Mouse (Mus musculus) CH12.LX (cell line): Measurements from ENCODE around the gene Espl1. TPM values are rescaled to one million over a fixed set of nuclear protein-coding genes. Genes with fewer than 3 reads are reported as not detected.

Experiments used
- DNase-seq: peaks from one replicate; pipeline ENCODE4 v3.0.0-alpha.2; 2013; ENCODE audit errors: extremely low read depth
- H3K27ac ChIP-seq: 2 replicates; pipeline ENCODE4 v1.5.1; 2012; ENCODE audit warnings: low read depth, mild to moderate bottlenecking, control low read depth, moderate library complexity; ENCODE audit not compliant: insufficient read depth
- H3K27me3 ChIP-seq: replicated peaks from 2 replicates; pipeline ENCODE3; 2012; ENCODE audit warnings: inconsistent platforms
- H3K36me3 ChIP-seq, 2 experiments: replicated peaks in 1 of 2; 2 replicates each; pipeline versions ENCODE3 to v1.6.1; 2012; ENCODE audit warnings: inconsistent platforms in 1 of 2, low read length in 1 of 2, mild to moderate bottlenecking in 1 of 2, mixed read lengths in 1 of 2, moderate library complexity in 1 of 2; ENCODE audit not compliant: control insufficient read depth in 1 of 2, insufficient read depth in 1 of 2
- H3K4me1 ChIP-seq, 2 experiments: 2 replicates each; pipeline ENCODE4 v1.6.1; 2012; ENCODE audit warnings: inconsistent platforms in 1 of 2, moderate library complexity in 1 of 2; ENCODE audit not compliant: insufficient read depth in 2 of 2, control insufficient read depth in 1 of 2
- H3K4me2 ChIP-seq: 2 replicates; pipeline ENCODE4 v1.6.1; 2012; ENCODE audit warnings: low read depth, mild to moderate bottlenecking, control low read depth; ENCODE audit not compliant: poor library complexity, insufficient read depth, severe bottlenecking
- H3K4me3 ChIP-seq, 3 experiments: fragments of 150-350 bp in 1 of 3; sonication (generic) in 1 of 3; replicated peaks in 1 of 3; 2 replicates each; pipeline versions ENCODE3 to v1.5.1; 2011 to 2012; ENCODE audit warnings: low read depth in 2 of 3, low read length in 2 of 3, mild to moderate bottlenecking in 2 of 3, moderate library complexity in 2 of 3, control low read depth in 1 of 3, improper control_type of control experiment in 1 of 3, inconsistent platforms in 1 of 3, mixed read lengths in 1 of 3; ENCODE audit not compliant: poor library complexity in 1 of 3
- H3K79me2 ChIP-seq: replicated peaks from 2 replicates; pipeline ENCODE4 v1.6.1; 2012; ENCODE audit warnings: mild to moderate bottlenecking, moderate library complexity; ENCODE audit not compliant: control insufficient read depth, poor library complexity, insufficient read depth, severe bottlenecking; ENCODE audit errors: extremely low read depth
- H3K9ac ChIP-seq: 2 replicates; pipeline ENCODE4 v1.6.1; 2012; ENCODE audit warnings: low read depth, mild to moderate bottlenecking, control low read depth, moderate library complexity; ENCODE audit not compliant: insufficient read depth
- H3K9me3 ChIP-seq: replicated peaks from 2 replicates; pipeline ENCODE3; 2012; ENCODE audit warnings: low read length, inconsistent platforms, mixed read lengths
- BHLHE40 ChIP-seq: IDR thresholded peaks from 2 replicates; pipeline ENCODE4 v1.6.1; 2011; ENCODE audit warnings: mild to moderate bottlenecking, low read depth, low read length, improper control_type of control experiment
- CHD1 ChIP-seq: IDR thresholded peaks from 2 replicates; pipeline ENCODE4 v1.6.1; 2012; ENCODE audit warnings: low read depth, low read length, improper control_type of control experiment, inconsistent platforms
- CHD2 ChIP-seq: IDR thresholded peaks from 2 replicates; pipeline ENCODE4 v1.6.1; 2011; ENCODE audit warnings: low read length, improper control_type of control experiment
- EP300 ChIP-seq: IDR thresholded peaks from 2 replicates; pipeline ENCODE4 v1.6.1; 2011; ENCODE audit warnings: low read length, improper control_type of control experiment
- GABPA ChIP-seq: IDR thresholded peaks from 2 replicates; pipeline ENCODE4 v1.6.1; 2012; ENCODE audit warnings: low read depth, low read length, improper control_type of control experiment, inconsistent platforms; ENCODE audit not compliant: insufficient replicate concordance
- HCFC1 ChIP-seq: IDR thresholded peaks from 2 replicates; pipeline ENCODE4 v1.6.1; 2012; ENCODE audit warnings: low read depth, mild to moderate bottlenecking, inconsistent platforms, low read length, improper control_type of control experiment
- JUND ChIP-seq: conservative IDR thresholded peaks from 2 replicates; pipeline ENCODE4 v1.6.1; 2011; ENCODE audit warnings: low read depth, low read length, improper control_type of control experiment
- MAFK ChIP-seq: IDR thresholded peaks from 2 replicates; pipeline ENCODE4 v1.6.1; 2011; ENCODE audit warnings: low read length, improper control_type of control experiment; ENCODE audit not compliant: insufficient replicate concordance
- MAZ ChIP-seq: IDR thresholded peaks from 2 replicates; pipeline ENCODE4 v1.6.1; 2012; ENCODE audit warnings: low read depth, mild to moderate bottlenecking, inconsistent platforms, low read length, improper control_type of control experiment, moderate library complexity
- MEF2A ChIP-seq: IDR thresholded peaks from 2 replicates; pipeline ENCODE4 v1.6.1; 2014; ENCODE audit warnings: low read depth, mild to moderate bottlenecking, inconsistent platforms, low read length, improper control_type of control experiment, borderline replicate concordance
- NELFE ChIP-seq: IDR thresholded peaks from 2 replicates; pipeline ENCODE4 v1.6.1; 2011; ENCODE audit warnings: low read depth, low read length, improper control_type of control experiment
- NRF1 ChIP-seq: IDR thresholded peaks from 2 replicates; pipeline ENCODE4 v1.6.1; 2014; ENCODE audit warnings: low read depth, mild to moderate bottlenecking, inconsistent platforms, low read length, improper control_type of control experiment, moderate library complexity
- PAX5 ChIP-seq: IDR thresholded peaks from 2 replicates; pipeline ENCODE4 v1.6.1; 2012; ENCODE audit warnings: low read length, inconsistent platforms, mixed read lengths
- POLR2A ChIP-seq: IDR thresholded peaks from 2 replicates; pipeline ENCODE4 v1.6.1; 2011; ENCODE audit warnings: low read depth, mild to moderate bottlenecking, improper control_type of control experiment, low read length
- POLR2AphosphoS2 ChIP-seq: IDR thresholded peaks from 2 replicates; pipeline ENCODE4 v1.6.1; 2011; ENCODE audit warnings: low read depth, low read length, improper control_type of control experiment
- RAD21 ChIP-seq: IDR thresholded peaks from 2 replicates; pipeline ENCODE4 v1.6.1; 2011; ENCODE audit warnings: low read depth, mild to moderate bottlenecking, low read length, improper control_type of control experiment, moderate library complexity
- RCOR1 ChIP-seq: conservative IDR thresholded peaks from 2 replicates; pipeline ENCODE4 v1.6.1; 2012; ENCODE audit warnings: low read depth, mild to moderate bottlenecking, inconsistent platforms, low read length, improper control_type of control experiment
- SIN3A ChIP-seq: IDR thresholded peaks from 2 replicates; pipeline ENCODE4 v1.6.1; 2012; ENCODE audit warnings: low read length, improper control_type of control experiment, inconsistent platforms
- SMC3 ChIP-seq: IDR thresholded peaks from 2 replicates; pipeline ENCODE4 v1.6.1; 2011; ENCODE audit warnings: low read depth, low read length, improper control_type of control experiment
- TBP ChIP-seq: conservative IDR thresholded peaks from 2 replicates; pipeline ENCODE4 v1.6.1; 2011; ENCODE audit warnings: low read depth, low read length, improper control_type of control experiment
- TCF12 ChIP-seq: IDR thresholded peaks from 2 replicates; pipeline ENCODE4 v1.6.1; 2014; ENCODE audit warnings: low read depth, mild to moderate bottlenecking, inconsistent platforms, low read length, improper control_type of control experiment
- USF2 ChIP-seq: conservative IDR thresholded peaks from 2 replicates; pipeline ENCODE4 v1.6.1; 2011; ENCODE audit warnings: low read depth, low read length, improper control_type of control experiment
- ZMIZ1 ChIP-seq: IDR thresholded peaks from 2 replicates; pipeline ENCODE4 v1.6.1; 2012; ENCODE audit warnings: low read depth, mild to moderate bottlenecking, inconsistent platforms, low read length, improper control_type of control experiment
- ZNF384 ChIP-seq: IDR thresholded peaks from 2 replicates; pipeline ENCODE4 v1.6.1; 2012; ENCODE audit warnings: low read depth, low read length, improper control_type of control experiment, inconsistent platforms
- dilution Hi-C: fragments of 300-500 bp; cut with MboI; formaldehyde crosslinking; loops from 2 replicates; pipeline ENCODE4 v1.14.3; 2020; ENCODE audit warnings: low sequenced_read_pairs; ENCODE audit not compliant: extremely low pct_unique_long_range_greater_than_20kb, extremely low pct_ligation_motif_present
- in situ Hi-C: fragments of 300-500 bp; cut with MboI; formaldehyde crosslinking; loops from 3 replicates; pipeline ENCODE4 v1.14.3; 2019; ENCODE audit warnings: low sequenced_read_pairs, low pct_ligation_motif_present, low pct_unique_long_range_greater_than_20kb, mixed read lengths
- polyA plus RNA-seq: library from polyadenylated mRNA; unstranded; fragments of >175 nt; gene quantifications from 2 replicates; pipeline ENCODE4 v1.2.1, GENCODE M21; 2012; ENCODE audit warnings: low read depth; ENCODE audit not compliant: insufficient read length
- total RNA-seq, 2 experiments: library from RNA; depleted of rRNA; stranded (reverse); fragments of 300-350 nt in 1 of 2; fragments of >200 nt in 1 of 2; gene quantifications; 2 replicates each; pipeline ENCODE4 v1.2.3; 2012 to 2014

The Espl1 gene
- total and polyA plus RNA-seq, 3 experiments: 41.3 to 80.7 (median 51.0) TPM

DNA sequence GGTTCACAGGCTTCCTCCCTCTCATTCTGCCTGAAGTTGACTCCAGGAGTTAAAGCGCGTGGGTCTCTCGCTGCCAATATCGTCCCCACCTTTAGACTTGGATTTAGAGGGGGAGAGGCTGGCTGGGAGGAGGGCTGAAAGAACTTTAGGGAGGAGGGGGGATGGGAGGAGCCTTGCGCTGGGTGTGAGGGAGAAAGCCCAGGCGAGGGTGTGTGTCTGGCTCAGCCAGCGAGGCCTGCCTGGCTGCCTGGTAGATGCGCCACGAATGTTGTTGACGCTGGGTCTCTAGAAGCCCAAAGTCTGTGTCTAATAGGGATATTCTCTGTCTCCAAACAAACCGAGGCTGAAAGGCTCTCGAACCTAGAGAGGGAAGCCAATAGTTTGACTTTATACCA is 38.0 kb upstream of the Espl1 start:
- dilution Hi-C loops: no loop called here
- Histone ChIP-seq H3K9ac (no peak overlapping the region), H3K79me2 (no peaks in the 10 kb centered on the region), H3K36me3 (no peaks in the 10 kb centered on the region), H3K4me3 (no peak overlapping the region), H3K27me3 (peaks cover 84% of the 10 kb centered on the region), H3K4me1 (peaks cover 15 to 35% of the 10 kb centered on the region in 2 experiments), H3K9me3 (no peaks in the 10 kb centered on the region), H3K4me2 (peak overlapping the region; percentile 87; the same call in 1 of the 2 replicates), H3K27ac (no peak overlapping the region)
- in situ Hi-C loops: no loop called here
- TF ChIP-seq POLR2AphosphoS2 (no peak), RCOR1 (no peak), PAX5 (no peak), CHD1 (no peak), MAZ (no peak), GABPA (no peak), USF2 (no peak), HCFC1 (no peak), MAFK (no peak), MEF2A (no peak), BHLHE40 (no peak), JUND (no peak), TBP (no peak), RAD21 (no peak), NRF1 (no peak), POLR2A (no peak), ZNF384 (no peak), NELFE (no peak), TCF12 (no peak)
- no peak for DNase-seq

DNA sequence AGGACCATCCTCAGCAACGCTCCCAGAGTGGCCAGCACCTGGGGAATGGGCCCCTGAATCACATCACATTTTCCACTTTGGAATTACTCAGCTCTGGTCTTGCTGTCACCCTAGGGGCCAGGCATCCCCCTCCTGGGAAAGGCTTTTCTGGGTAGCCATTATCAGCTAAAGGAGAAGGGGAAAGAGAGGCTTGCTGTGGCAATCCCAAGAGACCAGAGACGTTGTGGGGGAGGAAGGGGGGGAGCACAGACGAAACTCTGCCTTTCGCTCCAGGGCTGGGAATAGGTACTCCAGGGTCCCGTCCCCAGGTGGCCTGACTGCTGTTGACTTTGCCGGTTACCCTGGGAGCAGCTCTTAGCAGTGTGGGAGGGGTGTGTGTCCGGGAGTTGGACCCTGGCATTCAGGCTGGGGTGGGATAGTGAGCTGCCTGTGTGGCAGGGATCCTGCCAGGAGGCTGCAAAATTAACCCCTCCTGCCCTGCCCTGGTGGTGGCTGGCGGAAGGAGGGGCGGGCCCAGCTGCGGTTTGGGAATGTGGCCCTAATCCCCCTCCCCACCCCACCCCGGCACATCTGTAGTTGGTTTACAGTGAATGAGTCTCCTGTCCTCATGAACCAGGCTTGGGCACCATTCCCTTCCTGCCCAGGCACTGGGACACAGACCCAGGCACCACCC is 37.3 kb upstream of the Espl1 start:
- TF ChIP-seq SMC3 (no peak), EP300 (no peak), CHD2 (no peak), ZNF384 (no peak), NELFE (no peak), POLR2AphosphoS2 (no peak), SIN3A (no peak), USF2 (no peak), PAX5 (no peak), NRF1 (no peak), ZMIZ1 (no peak), GABPA (no peak)
- Histone ChIP-seq H3K36me3 (no peaks in the 10 kb centered on the region), H3K27ac (no peak overlapping the region), H3K27me3 (peaks cover 85% of the 10 kb centered on the region), H3K9ac (no peak overlapping the region), H3K79me2 (no peaks in the 10 kb centered on the region), H3K4me3 (no peak overlapping the region), H3K4me2 (no peak overlapping the region), H3K9me3 (no peaks in the 10 kb centered on the region), H3K4me1 (peaks cover 18 to 41% of the 10 kb centered on the region in 2 experiments)
- in situ Hi-C loops: no loop called here
- dilution Hi-C loops: no loop called here
- DNase-seq: no peak
